In the genomic region with DNA sequence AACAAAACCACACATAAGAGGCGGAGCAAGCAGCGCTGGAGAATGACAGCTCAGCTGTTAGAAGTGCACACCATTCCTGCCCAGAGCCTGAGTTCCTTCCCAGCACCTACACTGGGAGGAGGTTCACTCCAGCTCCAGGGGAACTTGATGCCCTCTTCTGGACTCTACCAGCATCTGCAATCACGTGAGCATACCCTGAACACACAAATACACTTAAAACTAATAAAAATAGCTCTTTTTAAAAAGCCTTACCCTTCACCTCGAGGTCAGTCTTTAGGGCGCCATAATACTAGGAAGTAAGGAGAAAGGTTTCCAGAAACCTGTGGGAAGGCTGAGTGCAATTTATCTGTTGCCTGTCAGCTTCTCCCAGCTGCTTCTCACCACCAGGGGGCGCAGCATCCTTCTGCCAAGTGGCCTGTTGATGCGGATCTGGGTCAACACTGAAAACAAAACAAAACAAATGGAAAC, we compare ENCODE assay signal across 9 mouse cellular contexts. TPM values are rescaled to one million over a fixed set of nuclear protein-coding genes. Genes with fewer than 3 reads are reported as not detected.
DNase-seq lines count a peak whose midpoint lies in the region; ATAC-seq and TF ChIP-seq lines count a peak whose summit lies in the region.
"Had no signal": no experiment of that assay in that cellular context is flagged by ENCODE, and none has a peak within 500 bp of the region (broad histone marks: within the 10 kb centered on the region; RNA-seq: fewer than 3 reads in every experiment).

No protein-coding gene starts in this region.

- peak; percentile 77 for TF ChIP-seq CTCF in G1E (IDR thresholded peaks at IDR 0.05; ENCODE audit: low read depth, low read length)
- peak; percentile 94 for TF ChIP-seq CTCF in lung, adult 2 months (IDR thresholded peaks at IDR 0.05; ENCODE audit: insufficient read depth, low read length)

- WGBS in lung, adult 2 months = 18% methylated on average over 7 of the region's 7 CpGs

- H3K36me3 ChIP-seq in G1E (replicated peaks) = peaks cover 4% of the 10 kb centered on the region
- H3K36me3 ChIP-seq: lung, embryonic 15.5 days had no signal

- no peak overlapping the region for H3K4me3 ChIP-seq in G1E (ENCODE audit: low read depth, low read length)
- H3K4me3 ChIP-seq in lung, adult 2 months (replicated peaks; ENCODE audit: extremely low read depth, low read depth, low read length) = no peak overlapping the region
- H3K4me3 ChIP-seq: lung, embryonic 15.5 days had no signal

- DNase-seq in B cell, adult 2 months = peak; percentile 92
- DNase-seq in G1E (ENCODE audit: low spot score) = peak; percentile 47
- peak; percentile 92 to 95 for DNase-seq in cerebellum, adult 18-20 months
- peak; percentile 81 to 87 for DNase-seq in gastrocnemius, adult 8-10 months (ENCODE audit: low spot score in 2 of 2)
- peak; percentile 53 to 86 for DNase-seq in layer of hippocampus, adult 18-20 months (ENCODE audit: low spot score in 2 of 2)
- peak; percentile 86 for DNase-seq in lung, adult 2 months
- DNase-seq in right cerebral cortex, adult 2 months (ENCODE audit: low spot score in 2 of 2) = peak; percentile 75 to 84
- peak; percentile 70 for DNase-seq in urinary bladder, postnatal 10 days (ENCODE audit: low spot score)

- TF ChIP-seq POLR2A in lung, adult 2 months (IDR thresholded peaks at IDR 0.05; ENCODE audit: borderline replicate concordance, extremely low read depth, low read depth, low read length) = no peak

- H3K9me3 ChIP-seq in G1E (replicated peaks) = no peaks in the 10 kb centered on the region
- H3K9me3 ChIP-seq: lung, embryonic 15.5 days had no signal

- H3K4me1 ChIP-seq in G1E (ENCODE audit: insufficient read depth, low read depth, low read length) = peaks cover 27% of the 10 kb centered on the region
- no peaks in the 10 kb centered on the region for H3K4me1 ChIP-seq in lung, adult 2 months (ENCODE audit: control insufficient read depth, insufficient read depth, low read length)

- 0 out of 2 replicates have a peak, but pooled peaks have one; percentile 36 for ATAC-seq in G1E (ENCODE audit: extremely low read depth, insufficient number of reproducible peaks, low FRiP score, poor library complexity, severe bottlenecking)

- no peaks in the 10 kb centered on the region for H3K27me3 ChIP-seq in G1E (ENCODE audit: insufficient read depth, low read length)
- H3K27me3 ChIP-seq: lung, embryonic 15.5 days had no signal

RNA-seq across cellular contexts. Expression of a gene that starts 3.9 kb away (rescaled TPM):
- total RNA-seq in G1E (2014; fragmentation: Nextera tagmentation) (104 and 110 TPM in 2 replicates), G1E (2017) (57.4 and 60.9 TPM in 2 replicates)
- 80.5 and 82.2 TPM in 2 replicates for polyA plus RNA-seq in G1E (2012)
- total RNA-seq in gastrocnemius, adult 8-10 months (2022) = 100 to 1,000 TPM in 3 of 4 experiments, 10 to 100 TPM in 1; 95.4 to 104 (median 101) TPM
- total RNA-seq in layer of hippocampus, adult 18-20 months (2021) = 100 to 1,000 TPM; 163 to 168 TPM
- polyA plus RNA-seq in lung, adult 2 months (2012; rRNA removed) = 140 and 145 TPM in 2 replicates

RNA-seq across cellular contexts. Expression of a gene that starts 33.1 kb away (rescaled TPM):
- total RNA-seq in G1E (2014; fragmentation: Nextera tagmentation) (36.9 and 42.3 TPM in 2 replicates), G1E (2017) (33.8 and 36.8 TPM in 2 replicates)
- polyA plus RNA-seq in G1E (2012) = 38.3 and 48.3 TPM in 2 replicates
- total RNA-seq in gastrocnemius, adult 8-10 months (2022) = 1 to 10 TPM; 3.1 to 4.5 (median 3.8) TPM
- total RNA-seq in layer of hippocampus, adult 18-20 months (2021) = 10 to 100 TPM; 23.3 to 24.4 TPM
- 50.3 and 61.0 TPM in 2 replicates for polyA plus RNA-seq in lung, adult 2 months (2012; rRNA removed)

RNA-seq across cellular contexts. Expression of a gene that starts 39.5 kb away (rescaled TPM):
- total RNA-seq in G1E (2014; fragmentation: Nextera tagmentation) (not detected in 2 replicates), G1E (2017) (not detected in 2 replicates)
- polyA plus RNA-seq in G1E (2012) = not detected in 2 replicates
- total RNA-seq in gastrocnemius, adult 8-10 months (2022) = not detected
- total RNA-seq in layer of hippocampus, adult 18-20 months (2021) = not detected
- not detected in 2 replicates for polyA plus RNA-seq in lung, adult 2 months (2012; rRNA removed)
- polyA plus RNA-seq: lung, embryonic 15.5 days had no signal

RNA-seq across cellular contexts. Expression of a gene that starts 54.8 kb away (rescaled TPM):
- total RNA-seq in G1E (2014; fragmentation: Nextera tagmentation) (not detected in 2 replicates), G1E (2017) (0.12 and 1.5 TPM in 2 replicates)
- polyA plus RNA-seq in G1E (2012) = 0.07 and 0.15 TPM in 2 replicates
- 10 to 100 TPM in 1 of 4 experiments, 1 to 10 TPM in 3; 5.1 to 10.2 (median 7.5) TPM for total RNA-seq in gastrocnemius, adult 8-10 months (2022)
- under 1 TPM; 0.89 to 0.92 TPM for total RNA-seq in layer of hippocampus, adult 18-20 months (2021)
- 3.2 and 4.5 TPM in 2 replicates for polyA plus RNA-seq in lung, adult 2 months (2012; rRNA removed)

Comparison
In these comparisons a context has a peak if more than half of its experiments do, and no peak if none do; other contexts are left out.
1. RNA of a gene that starts 33.1 kb away (total RNA-seq): 33.8 to 42.3 TPM in G1E and 23.3 to 24.4 TPM in layer of hippocampus, adult 18-20 months; 3.1 to 4.5 TPM in gastrocnemius, adult 8-10 months; every median in the first group is over 4 times any median in the second.
2. Peak in every context shown above with its lines, with median percentiles within 50 percentile points of each other: DNase-seq.